Mouse (Mus musculus): ENCODE results near the gene Hist1h1d. TPM values are rescaled to one million over a fixed set of nuclear protein-coding genes. Genes with fewer than 3 reads are reported as not detected.

Gene Hist1h1d
- polyA plus RNA-seq, 1 experiment from 2014 or later = 0.51 TPM

- Histone ChIP-seq H3K9ac (replicated peaks) (no peak overlapping the region), H3K27ac (ENCODE audit: low read depth) (peak overlapping the region; percentile 78), H3K36me3 (replicated peaks; ENCODE audit: insufficient read depth, low read length) (no peaks in the 10 kb centered on the region), H3K4me3 (ENCODE audit: low read depth, low read length) (no peak overlapping the region), H3K4me2 (ENCODE audit: low read depth, low read length) (no peak overlapping the region), H3K27me3 (ENCODE audit: insufficient read depth, low read length) (no peaks in the 10 kb centered on the region), H3K9me3 (ENCODE audit: low read length) (no peaks in the 10 kb centered on the region), H3K4me1 (ENCODE audit: insufficient read depth) (peaks cover 35% of the 10 kb centered on the region)
- TF ChIP-seq EP300 (IDR thresholded peaks at IDR 0.05; ENCODE audit: low read depth) (no peak), CTCF (IDR thresholded peaks at IDR 0.05; ENCODE audit: low read depth) (no peak)
- 75% methylated on average over 7 of the region's 7 CpGs for WGBS (ENCODE audit: insufficient replicate concordance)
- DNase-seq = no peak
- no peak for ATAC-seq
Observed at GRCm38 (mm10) chr13:23592614-23593013, 39.6 kb downstream of the Hist1h1d start.

GRCm38 (mm10) chr13:23593051-23593770 lies 40.1 kb downstream of the Hist1h1d start:
- ATAC-seq = no peak

DNA sequence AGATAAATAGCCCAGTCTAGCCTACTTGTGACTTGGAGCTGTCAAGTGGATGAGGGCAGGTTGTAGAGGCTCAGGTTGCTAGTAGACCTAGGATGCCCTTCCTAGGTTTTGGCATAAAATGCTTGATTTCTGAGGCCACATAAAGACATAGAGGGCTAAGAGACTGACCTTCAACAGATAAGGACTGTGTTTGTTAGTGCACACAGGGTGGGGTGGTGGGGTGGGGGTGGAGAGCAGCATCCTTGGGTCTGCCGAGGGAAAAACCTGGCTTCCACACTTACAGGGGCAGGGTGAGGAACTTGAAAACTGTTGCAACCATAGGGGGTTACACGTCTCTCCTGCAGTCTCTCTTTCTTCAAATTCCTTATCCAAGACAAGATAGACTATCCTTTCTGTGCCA lies 42.1 kb downstream of the Hist1h1d start:
- H3K4me1 ChIP-seq (ENCODE audit: insufficient read depth) = peaks cover 30% of the 10 kb centered on the region
- no peaks in the 10 kb centered on the region for H3K9me3 ChIP-seq (ENCODE audit: low read length)
- 54% methylated on average over 2 of the region's 2 CpGs for WGBS (ENCODE audit: insufficient replicate concordance)
- no peak for DNase-seq
- H3K9ac ChIP-seq (replicated peaks) = peak overlapping the region; percentile 54
- TF ChIP-seq EP300 (IDR thresholded peaks at IDR 0.05; ENCODE audit: low read depth) (no peak), CTCF (IDR thresholded peaks at IDR 0.05; ENCODE audit: low read depth) (no peak)
- H3K27ac ChIP-seq (ENCODE audit: low read depth) = peak overlapping the region; percentile 84
- ATAC-seq = no peak
- H3K27me3 ChIP-seq (ENCODE audit: insufficient read depth, low read length) = no peaks in the 10 kb centered on the region
- H3K4me2 ChIP-seq (ENCODE audit: low read depth, low read length) = peak overlapping the region; percentile 47
- H3K4me3 ChIP-seq (ENCODE audit: low read depth, low read length) = no peak overlapping the region
- no peaks in the 10 kb centered on the region for H3K36me3 ChIP-seq (replicated peaks; ENCODE audit: insufficient read depth, low read length)

More at GRCm38 (mm10) chr13:23593051-23593770, 40.1 kb downstream of the Hist1h1d start:
- Histone ChIP-seq H3K9me3 (ENCODE audit: low read length) (no peaks in the 10 kb centered on the region), H3K27me3 (ENCODE audit: insufficient read depth, low read length) (no peaks in the 10 kb centered on the region), H3K4me2 (ENCODE audit: low read depth, low read length) (peak overlapping the region; percentile 24), H3K4me3 (ENCODE audit: low read depth, low read length) (no peak overlapping the region), H3K4me1 (ENCODE audit: insufficient read depth) (peaks cover 35% of the 10 kb centered on the region), H3K27ac (ENCODE audit: low read depth) (peak overlapping the region; percentile 78), H3K36me3 (replicated peaks; ENCODE audit: insufficient read depth, low read length) (no peaks in the 10 kb centered on the region), H3K9ac (replicated peaks) (0 out of 2 replicates have a peak overlapping the region, but pooled peaks have one; percentile 42)
- no peak for TF ChIP-seq EP300 (IDR thresholded peaks at IDR 0.05; ENCODE audit: low read depth)
- no peak for TF ChIP-seq CTCF (IDR thresholded peaks at IDR 0.05; ENCODE audit: low read depth)
- no peak for DNase-seq
- WGBS (ENCODE audit: insufficient replicate concordance) = 19% methylated on average over 5 of the region's 5 CpGs

GRCm38 (mm10) chr13:23595622-23596372 lies 42.7 kb downstream of the Hist1h1d start:
- no peaks in the 10 kb centered on the region for H3K36me3 ChIP-seq (replicated peaks; ENCODE audit: insufficient read depth, low read length)
- H3K4me2 ChIP-seq (ENCODE audit: low read depth, low read length) = peak overlapping the region; percentile 47
- peak; percentile 97 for ATAC-seq

DNA sequence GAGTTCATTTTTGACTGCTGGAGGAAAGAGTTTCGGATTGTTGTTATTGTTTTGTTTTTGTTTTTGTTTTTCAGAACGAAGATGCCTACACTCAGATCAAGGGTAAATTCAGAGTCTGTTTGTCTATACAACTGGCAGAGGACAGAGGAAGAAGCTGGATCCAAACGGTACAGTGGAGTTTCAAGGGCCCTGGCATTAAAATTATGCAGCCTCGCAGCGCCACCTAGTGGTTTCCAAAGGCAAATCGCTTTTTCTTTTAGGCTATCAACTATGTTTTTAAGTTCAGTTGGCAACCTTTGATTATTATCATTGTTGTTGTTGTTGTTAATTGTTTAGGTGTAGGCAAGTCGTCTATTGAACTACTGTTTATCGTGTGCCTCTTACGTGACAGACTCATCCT lies 44.9 kb downstream of the Hist1h1d start:
- WGBS (ENCODE audit: insufficient replicate concordance) = 7% methylated on average over 9 of the region's 9 CpGs
- ATAC-seq = peak; percentile 20; the same call in 1 of the 2 replicates
- peaks cover 27% of the 10 kb centered on the region for H3K4me1 ChIP-seq (ENCODE audit: insufficient read depth)
- H3K4me3 ChIP-seq (ENCODE audit: low read depth, low read length) = no peak overlapping the region
- no peaks in the 10 kb centered on the region for H3K27me3 ChIP-seq (ENCODE audit: insufficient read depth, low read length)
- H3K9ac ChIP-seq (replicated peaks) = no peak overlapping the region
- DNase-seq = peak; percentile 89
- H3K36me3 ChIP-seq (replicated peaks; ENCODE audit: insufficient read depth, low read length) = no peaks in the 10 kb centered on the region
- H3K27ac ChIP-seq (ENCODE audit: low read depth) = no peak overlapping the region
- peak; percentile 92 for TF ChIP-seq CTCF (IDR thresholded peaks at IDR 0.05; ENCODE audit: low read depth)
- no peak; the same call in 1 of the 2 replicates for TF ChIP-seq EP300 (IDR thresholded peaks at IDR 0.05; ENCODE audit: low read depth)
- H3K4me2 ChIP-seq (ENCODE audit: low read depth, low read length) = no peak overlapping the region
- H3K9me3 ChIP-seq (ENCODE audit: low read length) = no peaks in the 10 kb centered on the region

More at GRCm38 (mm10) chr13:23595622-23596372, 42.7 kb downstream of the Hist1h1d start:
- DNase-seq = peak; percentile 40
- H3K27ac ChIP-seq (ENCODE audit: low read depth) = peak overlapping the region; percentile 84
- TF ChIP-seq CTCF (IDR thresholded peaks at IDR 0.05; ENCODE audit: low read depth) = no peak
- TF ChIP-seq EP300 (IDR thresholded peaks at IDR 0.05; ENCODE audit: low read depth) = peak; percentile 92
- H3K27me3 ChIP-seq (ENCODE audit: insufficient read depth, low read length) = no peaks in the 10 kb centered on the region
- no peak overlapping the region for H3K4me3 ChIP-seq (ENCODE audit: low read depth, low read length)
- peak overlapping the region; percentile 54 for H3K9ac ChIP-seq (replicated peaks)
- 60% methylated on average over 7 of the region's 7 CpGs for WGBS (ENCODE audit: insufficient replicate concordance)
- H3K4me1 ChIP-seq (ENCODE audit: insufficient read depth) = peaks cover 30% of the 10 kb centered on the region
- H3K9me3 ChIP-seq (ENCODE audit: low read length) = no peaks in the 10 kb centered on the region

- H3K36me3 ChIP-seq (replicated peaks; ENCODE audit: insufficient read depth, low read length) = no peaks in the 10 kb centered on the region
- H3K9me3 ChIP-seq (ENCODE audit: low read length) = no peaks in the 10 kb centered on the region
- no peak for DNase-seq
- TF ChIP-seq EP300 (IDR thresholded peaks at IDR 0.05; ENCODE audit: low read depth) (no peak), CTCF (IDR thresholded peaks at IDR 0.05; ENCODE audit: low read depth) (no peak)
- no peak overlapping the region; the same call in 1 of the 2 replicates for H3K27ac ChIP-seq (ENCODE audit: low read depth)
- no peaks in the 10 kb centered on the region; the same call in 1 of the 2 replicates for H3K4me1 ChIP-seq (ENCODE audit: insufficient read depth)
- 63% methylated on average over 7 of the region's 7 CpGs for WGBS (ENCODE audit: insufficient replicate concordance)
- no peaks in the 10 kb centered on the region for H3K27me3 ChIP-seq (ENCODE audit: insufficient read depth, low read length)
- no peak overlapping the region for H3K4me2 ChIP-seq (ENCODE audit: low read depth, low read length)
- peak overlapping the region; percentile 38; the same call in 1 of the 2 replicates for H3K9ac ChIP-seq (replicated peaks)
- ATAC-seq = no peak
- no peak overlapping the region for H3K4me3 ChIP-seq (ENCODE audit: low read depth, low read length)
Observed at GRCm38 (mm10) chr13:23603182-23603699, 50.2 kb downstream of the Hist1h1d start.
